Mouse (Mus musculus) myocyte (in vitro differentiated cells): Measurements from ENCODE around the gene Pde6c.

Source experiments
- E2F4 ChIP-seq: IDR thresholded peaks from one replicate; pipeline ENCODE4 v1.6.1; 2011; ENCODE audit warnings: mild to moderate bottlenecking, control low read depth, moderate library complexity; ENCODE audit not compliant: insufficient read depth
- MAX ChIP-seq: IDR thresholded peaks from one replicate; pipeline ENCODE4 v1.6.1; 2011; ENCODE audit warnings: low read depth, mild to moderate bottlenecking, control low read depth
- MYOG ChIP-seq, 3 experiments: IDR thresholded peaks; one replicate each; pipeline ENCODE4 v1.6.1; 2011; ENCODE audit warnings: control low read depth in 2 of 3, low read depth in 2 of 3, mild to moderate bottlenecking in 2 of 3; ENCODE audit not compliant: insufficient read length in 2 of 3, control insufficient read depth in 1 of 3, insufficient read depth in 1 of 3
- POLR2A ChIP-seq: IDR thresholded peaks from one replicate; pipeline ENCODE4 v1.6.1; 2011; ENCODE audit warnings: low read depth, mild to moderate bottlenecking, control low read depth, moderate library complexity; ENCODE audit not compliant: insufficient read length
- USF1 ChIP-seq: IDR thresholded peaks from one replicate; pipeline ENCODE4 v1.6.1; 2011; ENCODE audit warnings: low read depth, mild to moderate bottlenecking, control low read depth, moderate library complexity

GRCm38 (mm10) chr19:38156243-38156642 is 23.7 kb downstream of the Pde6c start:
- TF ChIP-seq POLR2A (no peak), MAX (no peak), MYOG (IDR thresholded peaks at IDR 0.05; ENCODE audit: control insufficient read depth in 1 of 3, insufficient read depth in 1 of 3, insufficient read length in 2 of 3, low read depth in 2 of 3) (no peak), E2F4 (no peak), USF1 (no peak)
